Mouse (Mus musculus) thymus, postnatal 10 days (tissue): ENCODE measurements around the gene Xylb.

Experiments used
- DNase-seq, 2 experiments: peaks; one replicate each; pipeline ENCODE4 v3.0.0; 2021; ENCODE audit warnings: low spot score in 2 of 2

The Xylb gene

DNA sequence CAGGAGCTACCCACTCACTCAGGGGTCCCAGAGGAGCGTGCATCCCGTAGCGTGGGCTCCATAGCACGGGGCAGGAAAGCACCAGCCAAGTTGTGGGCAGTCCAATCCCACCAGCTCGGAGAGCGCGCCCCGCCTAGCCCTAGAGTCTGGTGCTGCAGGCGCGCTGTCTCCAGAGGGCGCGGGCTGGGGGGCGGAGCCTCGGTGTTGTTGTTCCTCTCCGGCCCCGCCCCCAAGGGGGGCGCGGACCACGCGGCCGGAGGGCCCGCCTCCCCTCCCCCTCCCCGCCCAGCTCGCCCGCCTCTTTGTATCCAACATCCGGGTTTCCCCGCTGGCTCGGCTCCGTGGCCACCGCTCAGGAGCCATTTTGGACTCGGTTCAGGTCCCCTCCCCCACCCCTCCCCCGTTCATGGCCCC is 44.6 kb downstream of the Xylb start, which contains the start of gene Acvr2b:
Gene Acvr2b, plus strand, starts transcription at position 318 of the 414 bp plus-strand sequence.
- peak; percentile 89 to 95 for DNase-seq

DNA sequence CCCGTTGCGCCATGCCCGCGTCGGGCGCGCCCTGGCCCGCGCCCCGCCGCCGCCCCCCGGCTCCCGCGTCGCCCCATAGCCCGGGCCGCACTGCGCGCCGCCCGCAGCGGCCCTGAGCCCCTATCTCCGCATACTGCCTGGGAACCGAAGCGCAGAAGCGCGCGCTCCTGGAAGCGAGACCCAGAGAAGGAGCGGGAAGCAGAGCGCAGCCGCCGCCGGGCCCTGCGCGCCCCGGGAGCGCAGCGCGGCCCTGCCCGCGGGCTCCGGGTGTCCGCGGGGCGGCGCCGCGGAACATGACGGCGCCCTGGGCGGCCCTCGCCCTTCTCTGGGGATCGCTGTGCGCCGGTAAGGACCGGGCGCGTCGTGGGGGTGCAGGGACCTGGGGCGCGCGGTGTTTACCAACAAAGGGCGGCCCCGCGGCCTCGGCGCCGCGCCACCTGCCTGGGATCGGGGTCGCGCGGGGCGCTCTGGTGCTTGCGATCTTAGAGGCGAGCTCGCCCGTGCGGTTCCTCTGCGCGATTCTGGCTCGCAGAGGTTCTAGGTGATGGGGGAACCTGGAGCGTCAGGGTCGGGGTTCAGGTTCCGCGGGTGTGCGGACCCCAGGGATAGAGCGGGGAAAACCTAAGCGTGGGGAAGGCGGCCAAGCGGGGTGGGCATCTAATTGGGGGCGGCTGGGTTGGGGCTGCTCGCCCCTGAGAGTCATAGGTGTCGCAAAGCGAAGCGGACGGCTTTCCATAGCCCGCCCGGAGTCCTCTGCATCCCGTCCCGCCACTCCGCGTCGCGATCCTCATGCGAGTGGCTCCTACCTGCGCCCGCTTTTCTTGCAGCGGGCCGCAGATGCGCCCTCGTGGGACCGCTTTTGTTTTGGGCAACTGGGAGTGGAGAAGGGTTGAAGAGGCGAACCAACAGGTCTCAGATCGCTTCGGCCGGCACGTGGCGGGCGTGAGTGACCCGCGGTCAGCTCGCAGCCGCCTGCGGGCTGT is 45.4 kb downstream of the Xylb start:
- DNase-seq: peak; percentile 29 to 51

DNA sequence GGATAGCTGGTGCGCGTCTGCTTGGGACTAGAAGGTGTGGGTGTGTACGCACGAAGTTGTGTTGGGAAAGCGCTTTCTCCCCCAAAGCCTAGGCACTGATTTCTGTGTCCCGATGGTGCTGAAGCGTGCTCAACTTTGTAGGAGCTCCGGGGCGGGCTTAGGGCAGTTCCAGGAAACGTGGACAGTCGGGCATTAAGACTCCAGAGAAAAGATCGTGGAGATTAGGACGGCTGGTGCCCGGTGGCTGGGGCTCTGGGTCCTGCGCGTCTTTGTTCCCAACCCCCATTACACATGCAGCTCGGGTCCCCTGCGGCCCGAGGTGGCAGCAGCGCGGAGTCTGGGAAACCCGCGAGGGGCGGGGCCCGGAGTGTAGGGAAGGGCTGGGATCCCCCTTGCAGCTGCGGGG is 46.1 kb downstream of the Xylb start:
- no peak for DNase-seq

DNA sequence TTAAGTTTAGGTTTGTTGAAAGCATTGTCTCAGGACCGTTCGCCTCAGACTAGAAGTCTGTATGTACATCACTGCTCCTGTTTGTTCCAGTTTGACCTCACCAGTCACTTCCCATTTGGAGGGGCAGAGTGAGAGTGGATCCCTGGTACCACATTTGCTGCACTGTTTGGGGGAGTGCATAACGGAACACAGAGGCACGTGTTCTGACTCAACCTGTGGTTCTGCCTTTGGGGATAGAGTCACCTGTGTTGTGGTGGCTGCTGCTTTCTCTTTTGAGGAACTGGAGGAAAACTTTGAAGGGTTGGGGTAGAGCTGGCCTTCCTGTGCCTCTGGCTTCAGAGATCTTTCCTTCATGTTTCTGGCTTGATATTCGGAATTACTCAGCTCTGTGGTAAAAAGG is 46.9 kb downstream of the Xylb start:
- no peak for DNase-seq

DNA sequence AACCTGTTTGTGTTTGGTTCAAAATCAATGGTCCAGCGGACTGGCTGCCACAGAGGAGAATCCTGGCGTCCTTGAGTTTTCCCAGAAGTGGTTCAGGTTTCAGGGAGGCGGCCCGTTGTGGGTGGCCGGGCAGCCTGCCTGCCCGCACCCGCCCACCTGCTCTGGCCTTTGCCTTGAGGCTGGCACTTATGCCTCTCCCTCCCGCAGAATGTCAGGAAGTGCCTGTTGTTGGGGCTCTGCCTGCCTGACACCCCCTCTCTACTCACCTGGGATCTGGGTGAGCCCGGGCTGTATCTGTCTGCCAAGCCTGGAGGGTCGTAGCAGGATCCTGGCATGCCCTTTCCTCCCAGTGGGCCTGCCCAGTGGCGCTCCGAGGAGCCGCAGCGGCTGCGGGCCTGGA is 50.7 kb downstream of the Xylb start:
- no peak for DNase-seq

DNA sequence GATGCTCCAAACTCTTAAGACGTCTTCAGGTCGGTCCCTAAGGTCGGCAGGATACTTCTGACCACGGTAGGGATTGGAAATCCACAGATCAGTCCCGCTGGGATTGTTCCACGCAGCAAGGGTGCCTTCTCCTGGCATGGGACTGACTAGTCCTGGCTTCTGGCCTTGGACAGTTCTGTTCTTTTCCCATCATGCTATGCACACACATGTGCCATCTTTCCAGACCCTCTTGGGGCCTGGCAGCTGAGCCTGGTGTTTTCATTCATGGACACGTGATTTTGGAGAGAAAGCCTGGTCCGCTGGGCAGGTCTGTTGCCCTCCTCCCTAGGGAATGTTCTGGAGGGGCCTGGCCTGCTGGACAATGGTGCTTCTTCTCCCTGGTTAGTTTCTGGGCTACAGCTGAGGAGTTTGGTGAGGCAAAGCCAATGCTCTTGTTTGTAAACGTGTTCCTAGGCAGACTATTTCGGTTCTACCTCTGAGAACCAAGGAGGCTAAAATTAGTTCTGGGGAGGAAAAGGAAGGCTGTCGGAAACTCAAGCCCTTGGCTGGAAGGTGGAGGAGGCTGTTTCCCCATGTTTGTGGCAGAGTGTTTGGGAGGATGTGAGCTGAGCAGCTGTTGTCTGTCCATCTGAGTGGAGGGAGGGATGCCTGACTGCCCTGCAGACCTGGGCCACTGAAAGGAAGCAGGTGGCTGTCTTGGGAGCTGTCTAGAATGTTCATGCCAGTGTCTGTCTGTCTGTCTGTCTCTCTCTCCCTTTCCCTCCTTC is 51.9 kb downstream of the Xylb start:
- no peak for DNase-seq

DNA sequence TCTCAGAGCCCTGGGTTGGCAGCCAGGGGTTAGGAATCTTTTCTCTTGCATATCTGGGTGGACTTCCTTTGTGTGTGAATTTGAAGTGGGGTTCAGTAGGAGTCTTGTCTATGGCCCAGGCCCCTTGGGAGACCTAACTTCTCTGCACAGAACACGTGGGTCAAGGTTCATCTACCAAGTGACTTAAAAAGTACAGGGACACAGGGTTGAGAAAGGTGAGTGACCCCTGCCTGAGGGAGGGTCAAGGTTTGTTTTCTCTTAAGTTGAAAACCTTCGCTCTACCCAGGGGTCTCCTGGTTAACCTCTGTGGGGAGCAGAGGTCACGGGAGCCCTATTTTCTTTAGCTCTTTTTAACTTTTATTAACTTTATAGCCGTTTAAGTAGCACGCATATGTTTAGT is 52.7 kb downstream of the Xylb start:
- no peak for DNase-seq

DNA sequence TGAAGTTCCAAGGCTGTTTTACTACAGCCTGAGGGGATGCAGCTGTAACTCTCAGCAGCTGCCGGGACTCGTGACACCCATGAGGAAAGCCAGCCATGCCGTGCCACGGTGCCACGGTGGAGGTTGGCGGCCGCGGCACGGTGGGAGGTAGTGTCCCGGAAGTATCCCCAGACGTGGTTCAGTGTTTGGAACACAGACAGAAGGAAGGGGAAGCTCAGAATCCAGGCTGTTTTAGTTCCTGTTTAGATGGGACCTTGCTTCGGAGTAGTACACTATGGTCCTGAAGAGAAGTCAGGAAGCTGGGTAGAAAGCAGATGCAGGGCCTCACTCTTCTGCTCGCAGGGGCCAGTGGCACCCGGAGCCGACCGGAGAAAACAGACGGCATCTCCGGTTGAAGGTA is 60.8 kb downstream of the Xylb start:
- DNase-seq: no peak

DNA sequence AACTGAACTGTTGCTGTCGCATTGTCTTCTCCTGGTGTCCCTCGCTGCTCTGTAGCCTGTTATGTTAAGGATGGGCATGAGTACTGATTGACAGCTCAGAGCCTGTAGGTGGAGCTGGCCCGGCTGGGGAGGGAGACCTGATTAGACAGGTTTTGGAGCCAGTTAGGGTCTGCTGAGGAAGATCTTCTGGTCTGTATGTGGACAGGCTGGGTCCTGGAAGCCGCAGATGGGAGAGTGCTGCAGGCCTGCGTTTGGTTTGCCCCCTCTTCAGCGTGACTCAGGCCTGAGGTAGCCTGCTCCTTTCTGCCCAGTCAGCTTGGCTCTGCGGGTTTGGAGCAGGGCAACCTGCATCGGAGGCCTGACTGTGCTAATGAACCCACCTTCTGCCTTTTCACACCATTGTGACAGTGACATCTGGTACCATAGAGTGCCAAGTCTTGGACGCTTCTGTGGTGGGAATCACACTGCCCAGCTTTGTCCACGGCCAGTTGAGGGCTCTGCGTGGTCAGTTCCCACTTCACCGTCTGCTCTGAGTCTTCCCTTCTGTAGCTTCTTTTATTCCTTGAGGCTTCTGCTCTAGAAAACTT is 62.8 kb downstream of the Xylb start:
- no peak for DNase-seq

DNA sequence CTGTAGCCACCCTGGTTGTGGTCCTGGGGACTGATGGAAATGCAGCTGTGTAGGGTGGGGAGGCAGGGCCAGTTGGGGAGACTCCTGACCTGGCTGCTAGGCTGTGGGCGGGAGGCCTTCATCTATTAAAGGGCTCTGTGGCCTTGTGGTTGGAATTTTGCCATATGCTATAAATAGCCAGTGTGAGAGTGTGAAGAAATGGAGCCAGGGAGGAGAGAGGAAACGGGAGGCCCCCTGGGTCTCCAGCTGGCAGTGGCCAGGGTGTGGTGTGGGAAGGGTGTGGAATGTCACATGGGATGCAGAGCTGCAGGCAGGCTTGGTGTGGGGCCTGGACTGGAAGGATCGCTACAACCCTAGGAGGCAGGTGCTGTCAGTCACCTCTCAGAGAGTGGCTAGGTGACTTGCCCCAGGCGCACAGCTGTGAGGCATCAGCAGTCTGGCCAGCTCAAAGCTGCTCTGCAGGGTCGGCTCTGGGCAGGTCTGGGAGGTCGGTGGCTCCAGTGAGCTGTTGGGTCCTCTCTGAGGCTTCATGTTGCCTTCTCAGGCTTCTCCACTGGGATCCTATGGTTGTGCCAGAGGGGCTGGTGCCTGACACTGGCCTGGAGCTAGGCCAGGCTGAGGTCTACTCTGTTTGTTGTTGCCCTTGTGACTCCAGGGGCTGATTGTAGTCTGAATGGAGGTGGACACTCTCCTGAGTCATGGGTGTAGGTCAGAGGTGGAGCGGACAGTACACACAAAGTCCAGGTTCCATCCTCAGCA is 68.2 kb downstream of the Xylb start:
- no peak for DNase-seq

DNA sequence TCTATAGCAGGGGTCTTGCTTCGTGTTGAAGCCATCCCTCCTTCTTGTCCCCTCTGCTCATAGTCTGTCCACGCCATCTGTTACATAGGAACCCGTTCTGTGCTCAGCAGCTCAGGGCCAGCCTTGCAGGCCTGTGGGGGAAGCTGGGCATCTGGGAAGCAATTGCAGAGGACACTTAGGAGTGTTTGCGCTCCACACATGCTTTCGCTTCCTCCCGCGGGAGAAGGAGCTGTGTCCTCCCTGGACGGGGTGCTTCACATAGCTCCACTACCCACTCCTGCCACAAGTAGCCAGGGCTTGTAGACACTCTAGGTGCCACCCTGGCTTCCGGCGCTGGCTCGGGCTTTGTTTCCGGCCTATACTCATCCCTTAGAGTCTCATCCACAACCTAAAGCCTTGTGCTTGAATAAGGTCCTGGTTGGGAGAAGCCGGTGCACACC is 68.8 kb downstream of the Xylb start:
- no peak for DNase-seq

DNA sequence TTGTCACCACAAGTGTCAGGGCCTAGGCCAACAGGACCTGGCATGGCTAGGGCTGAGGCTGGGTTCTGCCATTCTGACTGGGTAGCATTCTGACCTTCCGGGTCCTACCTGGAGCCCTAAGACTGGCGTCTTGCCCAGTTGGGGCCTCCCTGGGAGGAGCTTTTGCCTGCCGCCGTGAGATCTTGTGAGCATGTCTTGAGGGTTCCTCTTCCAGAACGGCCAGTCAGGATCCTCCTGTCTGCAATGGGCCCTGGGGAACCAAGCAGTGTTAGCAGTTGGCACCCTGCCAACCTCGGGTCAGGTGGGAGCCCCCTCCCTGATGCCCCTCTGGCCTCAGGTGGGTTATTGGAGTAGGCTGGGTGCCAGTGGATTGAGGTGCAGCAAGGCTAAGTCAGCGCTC is 69.3 kb downstream of the Xylb start:
- DNase-seq: no peak

DNA sequence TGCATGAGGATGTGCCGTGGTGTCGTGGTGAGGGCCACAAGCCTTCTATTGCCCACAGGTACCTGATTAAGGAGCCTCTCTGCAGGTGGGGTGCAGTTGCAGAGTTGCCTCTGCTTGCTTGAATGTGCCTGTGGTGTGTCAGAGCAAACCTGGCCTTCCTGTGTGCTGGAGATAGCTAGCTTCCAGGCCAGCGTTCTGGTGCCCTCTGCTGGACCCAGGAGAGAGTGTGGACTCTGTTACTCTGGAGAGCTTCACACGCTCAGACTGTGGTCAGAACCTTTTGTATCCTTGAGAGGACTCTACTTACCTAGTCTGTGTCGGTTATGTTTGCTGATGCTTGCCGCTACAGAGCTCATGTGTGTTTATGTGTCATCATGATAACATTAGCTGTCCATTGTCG is 73.1 kb downstream of the Xylb start:
- DNase-seq: peak; percentile 42 to 65

DNA sequence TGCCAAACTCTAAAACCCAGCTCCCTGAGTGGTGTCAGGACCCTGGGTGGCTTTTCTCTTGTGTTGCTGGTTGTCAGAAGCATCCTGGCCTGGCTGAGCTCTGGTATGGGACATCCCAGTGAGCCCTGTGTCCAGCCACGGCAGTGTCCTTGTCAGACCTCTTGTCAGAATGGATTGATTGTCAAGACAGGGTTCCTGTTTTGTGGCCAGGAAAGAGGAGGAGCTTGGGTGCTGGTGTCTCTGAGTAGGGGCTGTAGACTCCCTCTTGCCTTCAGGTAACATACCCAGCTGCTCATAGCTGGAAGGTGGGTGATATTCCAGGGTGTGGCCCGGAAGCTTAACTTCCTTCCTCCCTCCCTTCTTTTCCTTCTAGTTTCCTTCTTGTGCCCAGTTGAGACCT is 78.7 kb downstream of the Xylb start:
- no peak for DNase-seq

DNA sequence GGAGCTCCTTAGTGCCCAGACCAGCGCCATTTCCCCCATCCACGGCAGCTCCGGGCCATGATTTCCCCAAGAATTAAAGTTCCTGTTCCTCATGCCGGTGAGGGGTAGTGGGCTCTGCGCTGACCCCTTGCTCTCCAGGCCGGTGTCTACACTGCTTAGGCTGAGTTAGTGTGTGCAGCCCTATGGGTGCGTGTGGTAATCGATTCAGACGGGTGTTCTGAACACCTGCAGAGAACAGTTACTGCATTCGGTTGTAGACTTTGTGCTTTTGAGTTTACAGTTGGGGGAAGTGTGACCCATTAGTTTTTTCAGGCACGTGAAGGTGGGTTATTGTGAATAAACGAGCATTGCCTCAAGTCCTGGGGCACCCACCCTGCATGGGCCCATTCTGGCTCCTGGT is 80.9 kb downstream of the Xylb start:
- no peak for DNase-seq

DNA sequence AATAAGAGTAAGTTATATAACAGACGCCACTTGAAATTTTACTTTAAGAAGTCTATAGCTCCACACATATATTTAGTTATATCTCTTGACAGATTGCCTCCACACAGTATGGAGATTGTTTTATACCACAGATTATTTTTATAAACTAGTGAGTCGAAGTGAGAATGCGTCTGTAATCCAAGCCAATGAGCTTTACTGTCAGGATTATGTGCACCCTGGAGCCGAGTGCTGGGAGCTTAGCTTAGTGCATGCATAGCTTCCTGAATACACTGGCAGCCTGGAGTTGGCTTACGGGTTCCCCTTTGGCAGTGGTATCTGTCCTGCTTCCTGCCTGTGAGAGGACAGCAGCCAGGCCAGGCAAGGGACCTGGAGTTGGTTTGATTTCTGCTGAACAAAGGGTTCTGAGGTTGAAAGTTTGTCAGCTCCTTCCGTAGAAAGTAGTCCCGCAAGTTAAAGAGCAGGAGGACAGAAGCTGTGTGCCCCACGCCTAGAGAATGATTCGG is 81.4 kb downstream of the Xylb start:
- DNase-seq: no peak
